24 mouse cellular contexts compared by ENCODE assay signal in the genomic region with DNA sequence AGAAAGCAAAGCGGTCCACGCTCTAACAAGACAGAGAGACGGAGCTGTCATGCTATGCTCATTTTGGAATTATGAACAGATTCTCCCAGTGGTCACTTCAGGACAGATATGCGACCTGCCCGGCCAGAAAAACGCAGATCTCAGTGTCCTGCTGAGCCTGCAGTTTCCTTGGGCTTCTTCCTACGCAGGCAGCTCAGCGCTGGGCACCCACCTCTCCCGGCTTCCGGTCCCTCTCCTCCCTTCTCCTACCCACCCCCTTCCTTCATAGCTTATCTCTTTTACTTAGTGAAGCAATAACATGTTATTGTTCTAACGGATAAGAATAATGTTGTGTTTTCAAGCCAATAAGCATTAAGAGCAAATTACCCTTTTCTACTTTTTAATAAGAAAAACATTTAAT. TPM values are rescaled to one million over a fixed set of nuclear protein-coding genes. Genes with fewer than 3 reads are reported as not detected.
DNase-seq lines count a peak whose midpoint lies in the region; ATAC-seq and TF ChIP-seq lines count a peak whose summit lies in the region.
"Had no signal": no experiment of that assay in that cellular context is flagged by ENCODE, and none has a peak within 500 bp of the region (broad histone marks: within the 10 kb centered on the region; RNA-seq: fewer than 3 reads in every experiment).

No protein-coding gene starts in this region.

- H3K9ac ChIP-seq in heart, adult 2 months (ENCODE audit: low read depth, low read length): peak overlapping the region; percentile 24; the same call in 1 of the 2 replicates
- no peak overlapping the region for H3K9ac ChIP-seq in heart, embryonic 15.5 days
- H3K9ac ChIP-seq: embryonic facial prominence, embryonic 12.5 days; forebrain, embryonic 13.5 days; forebrain, embryonic 15.5 days had no signal

- H3K36me3 ChIP-seq in heart, adult 2 months (ENCODE audit: control insufficient read depth, insufficient read depth, low read length): peaks cover 8% of the 10 kb centered on the region
- no peaks in the 10 kb centered on the region for H3K36me3 ChIP-seq in heart, embryonic 10.5 days
- H3K36me3 ChIP-seq in heart, embryonic 15.5 days: no peaks in the 10 kb centered on the region
- H3K36me3 ChIP-seq: embryonic facial prominence, embryonic 10.5 days; embryonic facial prominence, embryonic 12.5 days; forebrain, embryonic 15.5 days; G1E had no signal

- DNase-seq in gastrocnemius, adult 2 months: no peak
- DNase-seq in gastrocnemius, postnatal 25 days: no peak
- no peak for DNase-seq in heart, adult 2 months
- DNase-seq in heart, embryonic 10.5 days (ENCODE audit: low spot score): no peak
- DNase-seq in heart, adult 8-10 months (ENCODE audit: low spot score): no peak
- DNase-seq: adrenal gland, adult 8-10 months; adrenal gland, postnatal 14 days; adrenal gland, postnatal 36 days; B cell, adult 2 months; cerebellum, adult 11-12 months; cerebellum, adult 2 months; cerebellum, adult 9-10 months; cerebellum, postnatal 10 days; cerebellum, postnatal 25 days had no signal

- WGBS in heart, adult 2 months: 40% methylated on average over 11 of the region's 11 CpGs
- 72% methylated on average over 11 of the region's 11 CpGs for WGBS in heart, embryonic 10.5 days
- 57% methylated on average over 11 of the region's 11 CpGs for WGBS in heart, embryonic 15.5 days

- peak overlapping the region; percentile 11; the same call in 1 of the 2 replicates for H3K4me3 ChIP-seq in gastrocnemius, adult 2 months
- H3K4me3 ChIP-seq in heart, adult 2 months: no peak overlapping the region
- no peak overlapping the region for H3K4me3 ChIP-seq in heart, embryonic 10.5 days
- no peak overlapping the region for H3K4me3 ChIP-seq in heart, embryonic 15.5 days
- H3K4me3 ChIP-seq: embryonic facial prominence, embryonic 10.5 days; embryonic facial prominence, embryonic 12.5 days; forebrain, embryonic 13.5 days; forebrain, embryonic 15.5 days had no signal

- no peaks in the 10 kb centered on the region for H3K79me2 ChIP-seq in heart, adult 2 months (replicated peaks; ENCODE audit: control insufficient read depth, insufficient read depth, low read length)

- H3K9me3 ChIP-seq in heart, embryonic 10.5 days: no peaks in the 10 kb centered on the region
- H3K9me3 ChIP-seq in heart, embryonic 15.5 days (replicated peaks): no peaks in the 10 kb centered on the region
- H3K9me3 ChIP-seq: embryonic facial prominence, embryonic 10.5 days; embryonic facial prominence, embryonic 12.5 days; forebrain, embryonic 13.5 days; forebrain, embryonic 15.5 days; G1E had no signal

- no peaks in the 10 kb centered on the region for H3K27me3 ChIP-seq in heart, adult 2 months (ENCODE audit: control insufficient read depth, insufficient read depth, low read length)
- no peaks in the 10 kb centered on the region for H3K27me3 ChIP-seq in heart, embryonic 10.5 days (ENCODE audit: insufficient read depth, poor library complexity, severe bottlenecking)
- no peaks in the 10 kb centered on the region for H3K27me3 ChIP-seq in heart, embryonic 15.5 days
- H3K27me3 ChIP-seq: CH12.LX; embryonic facial prominence, embryonic 12.5 days; forebrain, embryonic 13.5 days; forebrain, embryonic 15.5 days had no signal

- no peak for ATAC-seq in heart, embryonic 15.5 days (replicated peaks; ENCODE audit: insufficient number of reproducible peaks, insufficient read depth, low FRiP score, low read depth)
- ATAC-seq: activated CD4-positive, CD25-positive, alpha-beta regulatory T cell, adult 4 months; CD4-positive, CD25-positive, alpha-beta regulatory T cell, adult 4 months; forebrain, embryonic 13.5 days; forebrain, embryonic 15.5 days; Patski had no signal

- peaks cover 10% of the 10 kb centered on the region for H3K4me1 ChIP-seq in heart, adult 2 months (ENCODE audit: control insufficient read depth, insufficient read depth, low read length)
- no peaks in the 10 kb centered on the region for H3K4me1 ChIP-seq in heart, embryonic 10.5 days
- no peaks in the 10 kb centered on the region for H3K4me1 ChIP-seq in heart, embryonic 15.5 days (replicated peaks)
- H3K4me1 ChIP-seq: embryonic facial prominence, embryonic 10.5 days; embryonic facial prominence, embryonic 12.5 days; forebrain, embryonic 15.5 days had no signal

- intact Hi-C loops in gastrocnemius, adult 2 months (cut with DNase I): no loop called here
- intact Hi-C loops in heart, adult 2 months (cut with DNase I): no loop called here

- no peak for TF ChIP-seq POLR2A in heart, adult 2 months (IDR thresholded peaks at IDR 0.05; ENCODE audit: insufficient read depth, low read depth, low read length)

- peak overlapping the region; percentile 35; the same call in 1 of the 2 replicates for H3K27ac ChIP-seq in gastrocnemius, adult 2 months
- 0 out of 2 replicates have a peak overlapping the region, but pooled peaks have one; percentile 6 for H3K27ac ChIP-seq in heart, adult 2 months
- no peak overlapping the region for H3K27ac ChIP-seq in heart, embryonic 10.5 days
- peak overlapping the region; percentile 16; the same call in 1 of the 2 replicates for H3K27ac ChIP-seq in heart, embryonic 15.5 days
- H3K27ac ChIP-seq: embryonic facial prominence, embryonic 10.5 days; embryonic facial prominence, embryonic 12.5 days; forebrain, embryonic 13.5 days; forebrain, embryonic 15.5 days had no signal

- TF ChIP-seq CTCF in gastrocnemius, adult 2 months (IDR thresholded peaks at IDR 0.05): no peak
- TF ChIP-seq CTCF in heart, adult 2 months (IDR thresholded peaks at IDR 0.05): no peak

- H3K4me2 ChIP-seq in heart, embryonic 15.5 days: no peak overlapping the region
- H3K4me2 ChIP-seq: embryonic facial prominence, embryonic 12.5 days; forebrain, embryonic 13.5 days; forebrain, embryonic 15.5 days had no signal

- TF ChIP-seq EP300 in heart, adult 2 months (IDR thresholded peaks at IDR 0.05; ENCODE audit: insufficient read depth, low read depth, low read length): no peak

RNA-seq across cellular contexts. Expression of a gene that starts 2.0 kb away (rescaled TPM):
- 1 to 10 TPM; 1.1 to 1.2 TPM for total RNA-seq in gastrocnemius, adult 2 months (2021)
- total RNA-seq in gastrocnemius, postnatal 25 days (2021): 1 to 10 TPM in 1 of 2 experiments, under 1 TPM in 1; 0.72 to 1.8 TPM
- total RNA-seq in heart, adult 2 months (2021): 1 to 10 TPM; 2.9 to 3.5 TPM
- polyA plus RNA-seq in heart, adult 2 months (2012; rRNA removed): 5.9 and 7.7 TPM in 2 replicates
- polyA plus RNA-seq in heart, embryonic 10.5 days (2016; fragmentation: Nextera tagmentation; extraction: Ambion mirVana): 1.3 TPM in 2 replicates
- polyA plus RNA-seq in heart, embryonic 15.5 days (2015; fragmentation: Nextera tagmentation; extraction: Ambion mirVana): 2.7 and 4.3 TPM in 2 replicates
- 1 to 10 TPM; 2.4 to 7.3 (median 3.1) TPM for total RNA-seq in heart, adult 8-10 months (2022)
- total RNA-seq: CH12.LX had no signal
- polyA plus RNA-seq: G1E had no signal
